ENCODE assay signal across 14 mouse cellular contexts in genomic region chr7:79789812-79790211, GRCm38 (mm10). TPM values are rescaled to one million over a fixed set of nuclear protein-coding genes. Genes with fewer than 3 reads are reported as not detected.
DNase-seq lines count a peak whose midpoint lies in the region; ATAC-seq and TF ChIP-seq lines count a peak whose summit lies in the region.
"Not testable (repeated sequence)": the region's sequence is repeated elsewhere in the genome, so short reads cannot be mapped to it uniquely, and the experiment has no call there.
"Had no signal": no experiment of that assay in that cellular context is flagged by ENCODE, and none has a peak within 500 bp of the region (broad histone marks: within the 10 kb centered on the region; RNA-seq: fewer than 3 reads in every experiment).

No protein-coding gene starts in this region.

- H3K9ac ChIP-seq in intestine, embryonic 15.5 days; intestine, postnatal 0 days (ENCODE audit: low read depth, low read length); liver, embryonic 13.5 days; liver, embryonic 16.5 days (ENCODE audit: low read depth, low read length); midbrain, embryonic 11.5 days (ENCODE audit: low read length): not testable (repeated sequence)

- 17% methylated on average over 2 of the region's 2 CpGs for WGBS in intestine, embryonic 15.5 days
- 11% methylated on average over 2 of the region's 2 CpGs for WGBS in intestine, postnatal 0 days
- 34% methylated on average over 2 of the region's 2 CpGs for WGBS in liver, embryonic 13.5 days (ENCODE audit: insufficient replicate concordance)
- 38% methylated on average over 2 of the region's 2 CpGs for WGBS in liver, embryonic 16.5 days (ENCODE audit: insufficient replicate concordance)
- 21% methylated on average over 2 of the region's 2 CpGs for WGBS in midbrain, embryonic 11.5 days

- TF ChIP-seq CTCF in intestine, postnatal 0 days (IDR thresholded peaks at IDR 0.05; ENCODE audit: low read depth) = not testable (repeated sequence)

- DNase-seq in liver, embryonic 13.5 days = not testable (repeated sequence)
- peak; percentile 19 for DNase-seq in midbrain, embryonic 11.5 days (ENCODE audit: low spot score, missing footprints)

- peak overlapping the region; percentile 71 for H3K27ac ChIP-seq in intestine, embryonic 15.5 days
- peak overlapping the region; percentile 31; the same call in 1 of the 2 replicates for H3K27ac ChIP-seq in intestine, postnatal 0 days (ENCODE audit: low read depth, low read length)
- not testable (repeated sequence) for H3K27ac ChIP-seq in liver, embryonic 13.5 days; liver, embryonic 16.5 days (ENCODE audit: low read length); midbrain, embryonic 11.5 days (ENCODE audit: low read depth, low read length)

- peak; percentile 88 for ATAC-seq in intestine, embryonic 15.5 days
- ATAC-seq in intestine, postnatal 0 days = peak; percentile 81
- peak; percentile 43; the same call in 1 of the 2 replicates for ATAC-seq in liver, embryonic 13.5 days (ENCODE audit: low read depth)
- ATAC-seq in liver, embryonic 16.5 days (ENCODE audit: low read depth) = peak; percentile 79
- ATAC-seq in midbrain, embryonic 11.5 days (ENCODE audit: low FRiP score) = not testable (repeated sequence)

- H3K4me1 ChIP-seq in intestine, embryonic 15.5 days (replicated peaks) = peaks cover 12% of the 10 kb centered on the region
- H3K4me1 ChIP-seq in intestine, postnatal 0 days (replicated peaks; ENCODE audit: control insufficient read depth, insufficient read depth, low read length) = peaks cover 11% of the 10 kb centered on the region
- H3K4me1 ChIP-seq in liver, embryonic 13.5 days (replicated peaks) = peaks cover 12% of the 10 kb centered on the region
- not testable (repeated sequence) for H3K4me1 ChIP-seq in liver, embryonic 16.5 days (ENCODE audit: control insufficient read depth, low read depth, low read length); midbrain, embryonic 11.5 days (ENCODE audit: control insufficient read depth, insufficient read depth, low read length)

- H3K4me3 ChIP-seq in intestine, embryonic 15.5 days (replicated peaks); intestine, postnatal 0 days (ENCODE audit: low read depth, low read length); liver, embryonic 13.5 days (replicated peaks); liver, embryonic 16.5 days (ENCODE audit: low read depth, low read length); midbrain, embryonic 11.5 days (ENCODE audit: low read depth, low read length): not testable (repeated sequence)

- H3K4me2 ChIP-seq in intestine, embryonic 15.5 days (replicated peaks) = peak overlapping the region; percentile 22; the same call in 1 of the 2 replicates
- H3K4me2 ChIP-seq in intestine, postnatal 0 days (replicated peaks; ENCODE audit: low read depth); liver, embryonic 13.5 days; liver, embryonic 16.5 days (ENCODE audit: low read depth, low read length); midbrain, embryonic 11.5 days: not testable (repeated sequence)

- H3K36me3 ChIP-seq in intestine, embryonic 15.5 days; intestine, postnatal 0 days (ENCODE audit: control insufficient read depth, insufficient read depth); liver, embryonic 13.5 days; liver, embryonic 16.5 days (ENCODE audit: control insufficient read depth, insufficient read depth); midbrain, embryonic 11.5 days (ENCODE audit: control insufficient read depth, insufficient read depth, low read length): not testable (repeated sequence)

- H3K9me3 ChIP-seq in intestine, embryonic 15.5 days; intestine, postnatal 0 days (ENCODE audit: control insufficient read depth); liver, embryonic 13.5 days (replicated peaks); liver, embryonic 16.5 days (replicated peaks; ENCODE audit: control insufficient read depth, low read length); midbrain, embryonic 11.5 days (ENCODE audit: control insufficient read depth, low read length): not testable (repeated sequence)

- peaks cover 43% of the 10 kb centered on the region for H3K27me3 ChIP-seq in intestine, embryonic 15.5 days (replicated peaks)
- H3K27me3 ChIP-seq in intestine, postnatal 0 days (replicated peaks; ENCODE audit: control insufficient read depth, insufficient read depth, low read length) = peaks cover 23% of the 10 kb centered on the region
- H3K27me3 ChIP-seq in liver, embryonic 13.5 days = peaks cover 64% of the 10 kb centered on the region
- H3K27me3 ChIP-seq in liver, embryonic 16.5 days (ENCODE audit: control insufficient read depth, insufficient read depth, low read depth, low read length) = peaks cover 40% of the 10 kb centered on the region
- peaks cover 36% of the 10 kb centered on the region for H3K27me3 ChIP-seq in midbrain, embryonic 11.5 days (ENCODE audit: control insufficient read depth, insufficient read depth, low read length)

RNA-seq across cellular contexts. Expression of gene Mesp1, which starts 3.8 kb away (rescaled TPM):
- 0.13 and 0.21 TPM in 2 replicates for polyA plus RNA-seq in intestine, embryonic 15.5 days (2015; fragmentation: Nextera tagmentation; extraction: Ambion mirVana)
- 0.21 and 0.27 TPM in 2 replicates for polyA plus RNA-seq in intestine, postnatal 0 days (2015; fragmentation: Nextera tagmentation; extraction: Ambion mirVana)
- not detected in 2 replicates for polyA plus RNA-seq in liver, embryonic 13.5 days (2015; fragmentation: Nextera tagmentation; extraction: Ambion mirVana)
- polyA plus RNA-seq in liver, embryonic 16.5 days (2015; fragmentation: Nextera tagmentation; extraction: Ambion mirVana) = 0.09 TPM in 1 of 2 replicates, not detected in the other
- not detected in 2 replicates for polyA plus RNA-seq in midbrain, embryonic 11.5 days (2014; fragmentation: Nextera tagmentation; extraction: Ambion mirVana)
- polyA plus RNA-seq: activated CD4-positive, CD25-positive, alpha-beta regulatory T cell, adult 4 months; CD4-positive, CD25-positive, alpha-beta regulatory T cell, adult 4 months; cerebellum, adult 2 months; embryonic facial prominence, embryonic 12.5 days; forebrain, embryonic 13.5 days; forebrain, embryonic 15.5 days; G1E; Patski had no signal

RNA-seq across cellular contexts. Expression of gene Mesp2, which starts 20.7 kb away (rescaled TPM):
- polyA plus RNA-seq in intestine, embryonic 15.5 days (2015; fragmentation: Nextera tagmentation; extraction: Ambion mirVana) = 1.3 and 2.0 TPM in 2 replicates
- polyA plus RNA-seq in intestine, postnatal 0 days (2015; fragmentation: Nextera tagmentation; extraction: Ambion mirVana) = 1.7 and 1.9 TPM in 2 replicates
- polyA plus RNA-seq in liver, embryonic 13.5 days (2015; fragmentation: Nextera tagmentation; extraction: Ambion mirVana) = 0.08 and 0.09 TPM in 2 replicates
- 0.07 TPM in 1 of 2 replicates, not detected in the other for polyA plus RNA-seq in liver, embryonic 16.5 days (2015; fragmentation: Nextera tagmentation; extraction: Ambion mirVana)
- 0.40 TPM in 2 replicates for polyA plus RNA-seq in midbrain, embryonic 11.5 days (2014; fragmentation: Nextera tagmentation; extraction: Ambion mirVana)
- polyA plus RNA-seq: activated CD4-positive, CD25-positive, alpha-beta regulatory T cell, adult 4 months; G1E had no signal

RNA-seq across cellular contexts. Expression of gene Wdr93, which starts 46.8 kb away (rescaled TPM):
- polyA plus RNA-seq in intestine, embryonic 15.5 days (2015; fragmentation: Nextera tagmentation; extraction: Ambion mirVana) = 0.20 and 0.30 TPM in 2 replicates
- polyA plus RNA-seq in intestine, postnatal 0 days (2015; fragmentation: Nextera tagmentation; extraction: Ambion mirVana) = 0.05 TPM in 1 of 2 replicates, not detected in the other
- polyA plus RNA-seq in liver, embryonic 13.5 days (2015; fragmentation: Nextera tagmentation; extraction: Ambion mirVana) = 0.08 and 0.12 TPM in 2 replicates
- 0.07 and 0.09 TPM in 2 replicates for polyA plus RNA-seq in liver, embryonic 16.5 days (2015; fragmentation: Nextera tagmentation; extraction: Ambion mirVana)
- polyA plus RNA-seq in midbrain, embryonic 11.5 days (2014; fragmentation: Nextera tagmentation; extraction: Ambion mirVana) = 0.33 and 0.39 TPM in 2 replicates

RNA-seq across cellular contexts. Expression of gene Pex11a, which starts 46.9 kb away (rescaled TPM):
- 9.6 and 12.6 TPM in 2 replicates for polyA plus RNA-seq in intestine, embryonic 15.5 days (2015; fragmentation: Nextera tagmentation; extraction: Ambion mirVana)
- polyA plus RNA-seq in intestine, postnatal 0 days (2015; fragmentation: Nextera tagmentation; extraction: Ambion mirVana) = 22.6 and 23.3 TPM in 2 replicates
- 1.6 and 1.9 TPM in 2 replicates for polyA plus RNA-seq in liver, embryonic 13.5 days (2015; fragmentation: Nextera tagmentation; extraction: Ambion mirVana)
- 4.5 and 4.9 TPM in 2 replicates for polyA plus RNA-seq in liver, embryonic 16.5 days (2015; fragmentation: Nextera tagmentation; extraction: Ambion mirVana)
- 8.4 TPM in 2 replicates for polyA plus RNA-seq in midbrain, embryonic 11.5 days (2014; fragmentation: Nextera tagmentation; extraction: Ambion mirVana)

RNA-seq across cellular contexts. Expression of gene Plin1, which starts 57.1 kb away (rescaled TPM):
- polyA plus RNA-seq in intestine, embryonic 15.5 days (2015; fragmentation: Nextera tagmentation; extraction: Ambion mirVana) = 0.16 TPM in 1 of 2 replicates, not detected in the other
- not detected in 2 replicates for polyA plus RNA-seq in intestine, postnatal 0 days (2015; fragmentation: Nextera tagmentation; extraction: Ambion mirVana)
- polyA plus RNA-seq in liver, embryonic 13.5 days (2015; fragmentation: Nextera tagmentation; extraction: Ambion mirVana) = not detected in 2 replicates
- not detected in 2 replicates for polyA plus RNA-seq in liver, embryonic 16.5 days (2015; fragmentation: Nextera tagmentation; extraction: Ambion mirVana)
- not detected in 2 replicates for polyA plus RNA-seq in midbrain, embryonic 11.5 days (2014; fragmentation: Nextera tagmentation; extraction: Ambion mirVana)
- polyA plus RNA-seq: activated CD4-positive, CD25-positive, alpha-beta regulatory T cell, adult 4 months; CD4-positive, CD25-positive, alpha-beta regulatory T cell, adult 4 months; cortical plate, adult 2 months; embryonic facial prominence, embryonic 12.5 days; forebrain, embryonic 15.5 days; G1E had no signal
